Mouse (Mus musculus) C2C12 (cell line): ENCODE measurements around the gene Icam5. TPM values are rescaled to one million over a fixed set of nuclear protein-coding genes. Genes with fewer than 3 reads are reported as not detected.
"Not testable (repeated sequence)": the region's sequence is repeated elsewhere in the genome, so short reads cannot be mapped to it uniquely, and the experiment has no call there.

Experiments
- H3K27me3 ChIP-seq: one replicate; pipeline ENCODE4 v1.6.1; 2011; ENCODE audit not compliant: control insufficient read depth, insufficient read depth, insufficient read length
- H3K36me3 ChIP-seq: one replicate; pipeline ENCODE4 v1.6.1; 2011; ENCODE audit not compliant: control insufficient read depth, insufficient read depth
- H3K4me3 ChIP-seq: one replicate; pipeline ENCODE4 v1.5.1; 2011; ENCODE audit warnings: mild to moderate bottlenecking, control low read depth; ENCODE audit not compliant: poor library complexity, insufficient read depth, severe bottlenecking
- H3K79me2 ChIP-seq: one replicate; pipeline ENCODE4 v1.6.1; 2011; ENCODE audit not compliant: control insufficient read depth, insufficient read depth
- H3K79me3 ChIP-seq: one replicate; pipeline ENCODE4 v1.6.1; 2011; ENCODE audit warnings: low read depth, control low read depth
- H3ac ChIP-seq: one replicate; pipeline ENCODE3; 2011; ENCODE audit warnings: low read depth; ENCODE audit not compliant: control insufficient read depth, insufficient read length
- CEBPB ChIP-seq: IDR thresholded peaks from one replicate; pipeline ENCODE4 v1.6.1; 2011; ENCODE audit warnings: low read depth, mild to moderate bottlenecking, control low read depth, moderate library complexity
- CTCF ChIP-seq: IDR thresholded peaks from one replicate; pipeline ENCODE4 v1.5.1; 2011; ENCODE audit not compliant: control insufficient read depth, insufficient read depth, insufficient read length
- FOSL1 ChIP-seq: IDR thresholded peaks from one replicate; pipeline ENCODE4 v1.8.0; 2011; ENCODE audit warnings: mild to moderate bottlenecking, low read length; ENCODE audit not compliant: poor library complexity, insufficient read depth, severe bottlenecking
- MAX ChIP-seq: IDR thresholded peaks from one replicate; pipeline ENCODE4 v1.6.1; 2011; ENCODE audit warnings: mild to moderate bottlenecking, control low read depth
- MYOD1 ChIP-seq: IDR thresholded peaks from one replicate; pipeline ENCODE4 v1.6.1; 2011; ENCODE audit warnings: low read depth; ENCODE audit not compliant: control insufficient read depth, insufficient read length
- MYOG ChIP-seq: IDR thresholded peaks from one replicate; pipeline ENCODE4 v1.6.1; 2011; ENCODE audit not compliant: control insufficient read depth, insufficient read length; ENCODE audit errors: extremely low read depth
- USF1 ChIP-seq: IDR thresholded peaks from one replicate; pipeline ENCODE4 v1.6.1; 2011; ENCODE audit warnings: low read depth, mild to moderate bottlenecking, control low read depth, moderate library complexity
- polyA plus RNA-seq: library from polyadenylated mRNA; unstranded; fragments of >200 nt; fragmentation: generic; extraction: Trizol; gene quantifications from one replicate; pipeline ENCODE4 v1.2.1, GENCODE M21; 2012; ENCODE audit warnings: missing spikeins

Gene Icam5
- polyA plus RNA-seq, 1 experiment, result 0.46 TPM

- no peak overlapping the region for H3K4me3 ChIP-seq
These were observed 9.4 kb downstream of the Icam5 start for GRCm38 (mm10) chr9:21041308-21041707.

GRCm38 (mm10) chr9:21043563-21043962 lies 11.7 kb downstream of the Icam5 start:
- no peak overlapping the region for H3ac ChIP-seq
- H3K79me2 ChIP-seq, result no peaks in the 10 kb centered on the region
- H3K79me3 ChIP-seq, result no peaks in the 10 kb centered on the region
- no peak overlapping the region for H3K4me3 ChIP-seq
- no peaks in the 10 kb centered on the region for H3K36me3 ChIP-seq
- TF ChIP-seq USF1 (no peak), MYOG (no peak), CEBPB (no peak), MYOD1 (no peak), MAX (no peak), FOSL1 (no peak), CTCF (no peak)
- peaks cover 7% of the 10 kb centered on the region for H3K27me3 ChIP-seq

More at GRCm38 (mm10) chr9:21041308-21041707, 9.4 kb downstream of the Icam5 start:
- TF ChIP-seq FOSL1 (no peak), MAX (no peak), MYOD1 (no peak), CEBPB (no peak), CTCF (no peak), MYOG (no peak), USF1 (no peak)
- peaks cover 29% of the 10 kb centered on the region for H3K27me3 ChIP-seq
- H3ac ChIP-seq, result no peak overlapping the region
- no peaks in the 10 kb centered on the region for H3K79me3 ChIP-seq
- H3K36me3 ChIP-seq, result no peaks in the 10 kb centered on the region
- H3K79me2 ChIP-seq, result no peaks in the 10 kb centered on the region

- H3K36me3 ChIP-seq, H3K79me3 ChIP-seq, H3K27me3 ChIP-seq, H3K4me3 ChIP-seq, H3K79me2 ChIP-seq, H3ac ChIP-seq: not testable (repeated sequence)
These were observed 12.9 kb downstream of the Icam5 start for GRCm38 (mm10) chr9:21044785-21045184.

GRCm38 (mm10) chr9:21045235-21045634 lies 13.4 kb downstream of the Icam5 start:
- Histone ChIP-seq H3ac (no peak overlapping the region), H3K27me3 (peaks cover 3% of the 10 kb centered on the region), H3K79me3 (no peaks in the 10 kb centered on the region), H3K36me3 (no peaks in the 10 kb centered on the region), H3K4me3 (no peak overlapping the region), H3K79me2 (no peaks in the 10 kb centered on the region)
- TF ChIP-seq USF1, result no peak
- TF ChIP-seq MYOG, result no peak
- TF ChIP-seq CTCF, result no peak
- TF ChIP-seq MYOD1, result no peak
- no peak for TF ChIP-seq CEBPB
- no peak for TF ChIP-seq FOSL1
- TF ChIP-seq MAX, result no peak

GRCm38 (mm10) chr9:21051578-21051977 lies 19.7 kb downstream of the Icam5 start:
- Histone ChIP-seq H3K36me3 (no peaks in the 10 kb centered on the region), H3ac (no peak overlapping the region), H3K79me3 (no peaks in the 10 kb centered on the region), H3K4me3 (no peak overlapping the region), H3K79me2 (no peaks in the 10 kb centered on the region), H3K27me3 (peaks cover 25% of the 10 kb centered on the region)
- TF ChIP-seq MYOD1, result no peak
- TF ChIP-seq MAX, result no peak
- TF ChIP-seq CTCF, result no peak
- TF ChIP-seq FOSL1, result no peak
- no peak for TF ChIP-seq MYOG
- TF ChIP-seq CEBPB, result no peak
- TF ChIP-seq USF1, result no peak

GRCm38 (mm10) chr9:21062928-21063327 lies 31.1 kb downstream of the Icam5 start:
- H3K36me3 ChIP-seq, result peaks cover 41% of the 10 kb centered on the region
- no peaks in the 10 kb centered on the region for H3K27me3 ChIP-seq

More at GRCm38 (mm10) chr9:21062928-21063327, 31.1 kb downstream of the Icam5 start:
- H3ac ChIP-seq, result no peak overlapping the region
- TF ChIP-seq FOSL1 (no peak), MYOG (no peak), USF1 (no peak), CTCF (no peak), MAX (no peak), MYOD1 (no peak), CEBPB (no peak)
- no peaks in the 10 kb centered on the region for H3K79me3 ChIP-seq
- H3K4me3 ChIP-seq, result no peak overlapping the region
- no peaks in the 10 kb centered on the region for H3K79me2 ChIP-seq
